Mouse (Mus musculus) brain, embryonic 14.5 days (tissue): ENCODE measurements at regions not wholly inside any gene's neighbourhood (a gene's known extent, or its start where the extent isn't known, plus 50 kb on each side); places are given as distances from the start of the nearest gene placed in this dataset.

Source experiments
- CTCF ChIP-seq: fragments of 200-500 bp; IDR thresholded peaks from 2 replicates; pipeline ENCODE4 v1.5.1; 2012; ENCODE audit warnings: inconsistent platforms, mild to moderate bottlenecking, moderate library complexity, borderline replicate concordance; ENCODE audit not compliant: insufficient read depth, insufficient read length; ENCODE audit errors: extremely low read depth
- POLR2A ChIP-seq: fragments of 200-500 bp; IDR thresholded peaks from 2 replicates; pipeline ENCODE4 v1.6.1; 2012; ENCODE audit warnings: mild to moderate bottlenecking, inconsistent platforms, borderline replicate concordance; ENCODE audit not compliant: poor library complexity, insufficient read depth, insufficient read length, severe bottlenecking; ENCODE audit errors: extremely low read depth

DNA sequence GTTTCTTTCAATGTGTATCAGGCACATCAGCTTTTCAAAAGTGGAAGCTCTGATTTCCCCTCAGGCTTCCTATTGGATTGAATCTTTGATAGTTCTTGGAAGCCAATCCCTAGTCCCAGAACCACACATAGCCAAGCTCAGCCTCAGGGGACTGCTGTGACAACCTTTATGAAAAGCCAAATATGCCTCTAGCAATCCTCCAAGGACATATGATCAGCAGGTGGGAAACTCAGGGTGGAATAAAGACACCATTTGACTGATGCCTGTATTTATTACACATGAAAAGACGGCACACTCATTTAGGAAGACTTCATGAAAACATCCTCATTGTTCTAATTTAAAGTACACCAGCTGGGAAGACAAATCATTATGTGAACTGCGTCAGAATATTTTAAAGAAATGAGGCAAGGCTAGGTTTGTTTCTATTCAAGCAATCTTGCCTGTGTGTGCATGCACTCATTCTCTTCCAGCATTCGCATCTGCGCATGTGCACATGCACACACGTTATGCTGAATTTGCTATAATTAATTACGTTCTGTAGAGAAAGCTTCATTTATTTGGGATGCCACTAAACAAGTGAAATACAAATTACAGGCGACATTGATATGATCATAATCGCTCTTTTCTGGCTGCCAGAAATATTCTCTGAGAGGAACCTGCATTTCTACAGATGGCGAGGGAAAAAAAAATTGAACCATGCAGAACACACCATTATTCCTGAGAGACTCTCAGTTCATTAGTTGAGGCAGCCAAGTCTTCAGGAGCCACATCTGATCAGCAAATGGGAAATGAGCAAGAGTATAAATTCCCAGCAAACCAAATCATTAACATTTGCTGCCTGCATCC is 556.6 kb upstream of the Sema6d start:
- TF ChIP-seq POLR2A, result no peak
- no peak for TF ChIP-seq CTCF
